Comparison of ENCODE assay signal across 26 mouse cellular contexts in the genomic region with DNA sequence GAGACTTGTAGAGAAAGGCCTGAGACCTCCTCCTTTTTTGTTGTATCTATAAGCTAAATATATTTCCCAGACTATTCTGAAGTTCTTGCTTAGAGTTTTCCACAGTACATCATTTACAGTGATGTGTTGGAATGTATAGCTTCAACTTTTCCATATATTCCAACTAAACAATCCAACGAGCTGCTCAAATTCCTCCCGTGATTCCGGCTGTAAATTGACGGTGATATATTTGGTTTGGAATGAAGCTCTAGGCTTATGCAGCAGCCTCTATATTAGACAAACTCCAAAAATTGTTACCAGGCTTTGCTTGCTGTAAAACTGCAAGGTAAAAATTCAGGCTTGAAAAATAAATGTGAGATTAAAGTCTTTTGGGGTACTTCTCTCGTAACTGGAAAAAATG.
DNase-seq lines count a peak whose midpoint lies in the region; ATAC-seq and TF ChIP-seq lines count a peak whose summit lies in the region.
"Had no signal": no experiment of that assay in that cellular context is flagged by ENCODE, and none has a peak within 500 bp of the region (broad histone marks: within the 10 kb centered on the region; RNA-seq: fewer than 3 reads in every experiment).

No protein-coding gene starts in this region.

- peak; percentile 27 for DNase-seq in intestine, embryonic 14.5 days (ENCODE audit: low spot score)
- no peak for DNase-seq in limb, embryonic 10.5 days (ENCODE audit: low spot score)
- peak; percentile 58 for DNase-seq in limb, embryonic 14.5 days (ENCODE audit: low spot score)
- DNase-seq in thymus, postnatal 0 days (ENCODE audit: low spot score), result no peak
- DNase-seq: adrenal gland, postnatal 10 days; adrenal gland, postnatal 36 days; B cell, adult 2 months; cerebellum, adult 18-20 months; cerebellum, adult 9-10 months; cerebellum, postnatal 14 days; gastrocnemius, postnatal 25 days; heart, adult 18-20 months; heart, postnatal 14 days; heart, postnatal 4 days had no signal

- no peaks in the 10 kb centered on the region for H3K9me3 ChIP-seq in intestine, embryonic 14.5 days (ENCODE audit: control insufficient read depth, low read length)
- H3K9me3 ChIP-seq in intestine, embryonic 16.5 days (ENCODE audit: control insufficient read depth, low read length), result no peaks in the 10 kb centered on the region
- H3K9me3 ChIP-seq in limb, embryonic 13.5 days, result no peaks in the 10 kb centered on the region
- no peaks in the 10 kb centered on the region for H3K9me3 ChIP-seq in limb, embryonic 10.5 days (replicated peaks)
- H3K9me3 ChIP-seq in limb, embryonic 14.5 days (ENCODE audit: control insufficient read depth, low read length), result no peaks in the 10 kb centered on the region
- H3K9me3 ChIP-seq: embryonic facial prominence, embryonic 12.5 days; forebrain, embryonic 12.5 days; forebrain, embryonic 15.5 days; heart, embryonic 13.5 days had no signal

- no peaks in the 10 kb centered on the region for H3K36me3 ChIP-seq in intestine, embryonic 14.5 days (ENCODE audit: control insufficient read depth, insufficient read depth, low read length)
- H3K36me3 ChIP-seq in intestine, embryonic 16.5 days (ENCODE audit: control insufficient read depth, insufficient read depth, low read length), result no peaks in the 10 kb centered on the region
- H3K36me3 ChIP-seq in limb, embryonic 13.5 days, result no peaks in the 10 kb centered on the region
- no peaks in the 10 kb centered on the region for H3K36me3 ChIP-seq in limb, embryonic 10.5 days
- no peaks in the 10 kb centered on the region for H3K36me3 ChIP-seq in limb, embryonic 14.5 days (ENCODE audit: control insufficient read depth, insufficient read depth, low read length)
- H3K36me3 ChIP-seq: embryonic facial prominence, embryonic 12.5 days; forebrain, embryonic 12.5 days; forebrain, embryonic 15.5 days; G1E; heart, embryonic 13.5 days had no signal

- H3K27ac ChIP-seq in intestine, embryonic 14.5 days (ENCODE audit: low read depth), result 0 out of 2 replicates have a peak overlapping the region, but pooled peaks have one; percentile 58
- no peak overlapping the region for H3K27ac ChIP-seq in intestine, embryonic 16.5 days (ENCODE audit: low read length)
- peak overlapping the region; percentile 67; the same call in 1 of the 2 replicates for H3K27ac ChIP-seq in limb, embryonic 13.5 days
- no peak overlapping the region for H3K27ac ChIP-seq in limb, embryonic 10.5 days
- H3K27ac ChIP-seq in limb, embryonic 14.5 days (replicated peaks; ENCODE audit: low read depth, low read length), result no peak overlapping the region
- H3K27ac ChIP-seq: embryonic facial prominence, embryonic 12.5 days; forebrain, embryonic 12.5 days; forebrain, embryonic 15.5 days; heart, embryonic 13.5 days; hindbrain, embryonic 14.5 days; hindbrain, postnatal 0 days had no signal

- TF ChIP-seq POLR2A in limb, embryonic 14.5 days (IDR thresholded peaks at IDR 0.05; ENCODE audit: borderline replicate concordance, extremely low read depth, insufficient read depth, insufficient read length), result no peak

- H3K4me1 ChIP-seq in intestine, embryonic 14.5 days (replicated peaks; ENCODE audit: control insufficient read depth, insufficient read depth, low read length), result peaks cover 9% of the 10 kb centered on the region; the same call in 1 of the 2 replicates
- H3K4me1 ChIP-seq in intestine, embryonic 16.5 days (ENCODE audit: control insufficient read depth, insufficient read depth, low read length), result no peaks in the 10 kb centered on the region
- no peaks in the 10 kb centered on the region for H3K4me1 ChIP-seq in limb, embryonic 13.5 days
- H3K4me1 ChIP-seq in limb, embryonic 10.5 days, result no peaks in the 10 kb centered on the region
- no peaks in the 10 kb centered on the region for H3K4me1 ChIP-seq in limb, embryonic 14.5 days (ENCODE audit: control insufficient read depth, insufficient read depth, low read length)
- H3K4me1 ChIP-seq: embryonic facial prominence, embryonic 12.5 days; forebrain, embryonic 12.5 days; forebrain, embryonic 15.5 days; heart, embryonic 13.5 days had no signal

- ATAC-seq in intestine, embryonic 14.5 days (replicated peaks; ENCODE audit: low FRiP score, low TSS enrichment, low read depth), result no peak
- ATAC-seq in intestine, embryonic 16.5 days, result no peak
- 0 out of 2 replicates have a peak, but pooled peaks have one; percentile 40 for ATAC-seq in limb, embryonic 13.5 days (ENCODE audit: low FRiP score, low read depth)
- ATAC-seq in limb, embryonic 14.5 days (ENCODE audit: low FRiP score, low read depth), result no peak
- ATAC-seq: forebrain, embryonic 15.5 days; hindbrain, postnatal 0 days; Patski had no signal

- H3K27me3 ChIP-seq in intestine, embryonic 14.5 days (replicated peaks; ENCODE audit: control insufficient read depth, insufficient read depth, low read length), result no peaks in the 10 kb centered on the region
- H3K27me3 ChIP-seq in intestine, embryonic 16.5 days (replicated peaks; ENCODE audit: control insufficient read depth, insufficient read depth, low read length), result no peaks in the 10 kb centered on the region
- H3K27me3 ChIP-seq in limb, embryonic 13.5 days, result no peaks in the 10 kb centered on the region
- no peaks in the 10 kb centered on the region for H3K27me3 ChIP-seq in limb, embryonic 10.5 days (ENCODE audit: low read depth, poor library complexity, severe bottlenecking)
- no peaks in the 10 kb centered on the region for H3K27me3 ChIP-seq in limb, embryonic 14.5 days (ENCODE audit: control insufficient read depth, insufficient read depth, low read length)
- H3K27me3 ChIP-seq: CH12.LX; embryonic facial prominence, embryonic 12.5 days; forebrain, embryonic 12.5 days; forebrain, embryonic 15.5 days; heart, embryonic 13.5 days; Patski had no signal

- H3K4me2 ChIP-seq in intestine, embryonic 14.5 days (ENCODE audit: low read length), result no peak overlapping the region
- no peak overlapping the region for H3K4me2 ChIP-seq in intestine, embryonic 16.5 days (ENCODE audit: low read depth, low read length)
- H3K4me2 ChIP-seq in limb, embryonic 13.5 days (replicated peaks), result no peak overlapping the region
- no peak overlapping the region for H3K4me2 ChIP-seq in limb, embryonic 14.5 days (replicated peaks; ENCODE audit: low read depth, low read length, severe bottlenecking)
- H3K4me2 ChIP-seq: embryonic facial prominence, embryonic 12.5 days; forebrain, embryonic 12.5 days; forebrain, embryonic 15.5 days; heart, embryonic 13.5 days; hindbrain, embryonic 14.5 days had no signal

- no peak overlapping the region for H3K4me3 ChIP-seq in intestine, embryonic 14.5 days (ENCODE audit: low read depth, low read length)
- no peak overlapping the region for H3K4me3 ChIP-seq in intestine, embryonic 16.5 days (ENCODE audit: low read length)
- H3K4me3 ChIP-seq in limb, embryonic 13.5 days, result no peak overlapping the region
- no peak overlapping the region for H3K4me3 ChIP-seq in limb, embryonic 10.5 days
- no peak overlapping the region for H3K4me3 ChIP-seq in limb, embryonic 14.5 days (replicated peaks; ENCODE audit: low read length)
- H3K4me3 ChIP-seq: embryonic facial prominence, embryonic 12.5 days; erythroblast, embryonic 14.5 days; forebrain, embryonic 12.5 days; forebrain, embryonic 15.5 days; heart, embryonic 13.5 days had no signal

- WGBS in intestine, embryonic 14.5 days, result 27% methylated on average over 5 of the region's 5 CpGs
- WGBS in intestine, embryonic 16.5 days, result 60% methylated on average over 5 of the region's 5 CpGs
- 41% methylated on average over 5 of the region's 5 CpGs for WGBS in limb, embryonic 13.5 days
- WGBS in limb, embryonic 10.5 days, result 91% methylated on average over 5 of the region's 5 CpGs
- 34% methylated on average over 5 of the region's 5 CpGs for WGBS in limb, embryonic 14.5 days

- H3K9ac ChIP-seq in intestine, embryonic 14.5 days (ENCODE audit: low read length), result no peak overlapping the region
- no peak overlapping the region for H3K9ac ChIP-seq in intestine, embryonic 16.5 days (ENCODE audit: low read depth, low read length)
- no peak overlapping the region for H3K9ac ChIP-seq in limb, embryonic 13.5 days
- no peak overlapping the region for H3K9ac ChIP-seq in limb, embryonic 14.5 days (ENCODE audit: low read depth, low read length, severe bottlenecking)
- H3K9ac ChIP-seq: embryonic facial prominence, embryonic 12.5 days; forebrain, embryonic 12.5 days; forebrain, embryonic 15.5 days; heart, embryonic 13.5 days; hindbrain, embryonic 14.5 days had no signal

Comparison
In these comparisons a context has a peak if more than half of its experiments do, and no peak if none do; other contexts are left out.
1. DNase-seq: peak in intestine, embryonic 14.5 days (single experiment) and limb, embryonic 14.5 days (single experiment); none in limb, embryonic 10.5 days (single experiment) and thymus, postnatal 0 days (single experiment).
2. H3K27ac ChIP-seq: peak in intestine, embryonic 14.5 days (single experiment) and limb, embryonic 13.5 days (single experiment); none in intestine, embryonic 16.5 days (single experiment), limb, embryonic 10.5 days (single experiment) and limb, embryonic 14.5 days (single experiment).